Mouse (Mus musculus) left cerebral cortex, postnatal 4 days (tissue): ENCODE results near the gene Vti1a. TPM values are rescaled to one million over a fixed set of nuclear protein-coding genes. Genes with fewer than 3 reads are reported as not detected.

Source experiments
- DNase-seq: peaks from one replicate; pipeline ENCODE4 v3.0.0-alpha.2; 2022
- intact Hi-C: fragments of 180-260 bp; cut with DNase I; formaldehyde crosslinking; loops from one replicate; pipeline ENCODE4 v1.15.1; 2025
- total RNA-seq, 2 experiments: library from RNA; stranded (reverse); gene quantifications; 2 replicates each; pipeline ENCODE4 v1.2.3; 2021

Gene Vti1a
- total RNA-seq, 2 experiments from 2014 or later = 49.6 to 50.2 TPM

GRCm38 (mm10) chr19:55443618-55444017, 127.5 kb downstream of the Vti1a start:
- intact Hi-C loops = no loop called here
- peak; percentile 16 for DNase-seq

- DNase-seq = peak; percentile 62
- intact Hi-C loops = no loop called here
Measured at GRCm38 (mm10) chr19:55449084-55449483, 133.0 kb downstream of the Vti1a start.

- intact Hi-C loops = no loop called here
- no peak for DNase-seq
Measured at GRCm38 (mm10) chr19:55449506-55449905, 133.4 kb downstream of the Vti1a start.

- DNase-seq = no peak
- intact Hi-C loops = no loop called here
Measured at GRCm38 (mm10) chr19:55456325-55457091, 140.4 kb downstream of the Vti1a start.

GRCm38 (mm10) chr19:55461963-55462362, 145.9 kb downstream of the Vti1a start:
- intact Hi-C loops = no loop called here
- no peak for DNase-seq

GRCm38 (mm10) chr19:55463670-55464069, 147.6 kb downstream of the Vti1a start:
- intact Hi-C loops = no loop called here
- DNase-seq = no peak

- intact Hi-C loops = no loop called here
- no peak for DNase-seq
Measured at GRCm38 (mm10) chr19:55469301-55470051, 153.4 kb downstream of the Vti1a start.

- intact Hi-C loops = no loop called here
- no peak for DNase-seq
Measured at GRCm38 (mm10) chr19:55472582-55472981, 156.5 kb downstream of the Vti1a start.

GRCm38 (mm10) chr19:55474225-55474624, 158.1 kb downstream of the Vti1a start:
- DNase-seq = no peak
- intact Hi-C loops = no loop called here

GRCm38 (mm10) chr19:55480526-55480925, 164.4 kb downstream of the Vti1a start:
- intact Hi-C loops = no loop called here
- DNase-seq = no peak

GRCm38 (mm10) chr19:55481308-55481707, 165.2 kb downstream of the Vti1a start:
- intact Hi-C loops = no loop called here
- DNase-seq = no peak

- intact Hi-C loops = no loop called here
- no peak for DNase-seq
Measured at GRCm38 (mm10) chr19:55483526-55483925, 167.4 kb downstream of the Vti1a start.

- intact Hi-C loops = no loop called here
Measured at GRCm38 (mm10) chr19:55484559-55484958, 168.5 kb downstream of the Vti1a start.

GRCm38 (mm10) chr19:55486473-55486872, 170.4 kb downstream of the Vti1a start:
- DNase-seq = no peak
- intact Hi-C loops = no loop called here

More at GRCm38 (mm10) chr19:55484559-55484958, 168.5 kb downstream of the Vti1a start:
- DNase-seq = no peak

GRCm38 (mm10) chr19:55491126-55492076, 175.3 kb downstream of the Vti1a start:
- DNase-seq = no peak
- intact Hi-C loops = no loop called here

- intact Hi-C loops = no loop called here
- DNase-seq = no peak
Measured at GRCm38 (mm10) chr19:55496333-55496732, 180.2 kb downstream of the Vti1a start.

- intact Hi-C loops = no loop called here
Measured at GRCm38 (mm10) chr19:55499179-55499863, 183.2 kb downstream of the Vti1a start.

GRCm38 (mm10) chr19:55501985-55502384, 185.9 kb downstream of the Vti1a start:
- intact Hi-C loops = no loop called here
- DNase-seq = no peak

More at GRCm38 (mm10) chr19:55499179-55499863, 183.2 kb downstream of the Vti1a start:
- no peak for DNase-seq

GRCm38 (mm10) chr19:55503771-55504170, 187.7 kb downstream of the Vti1a start:
- intact Hi-C loops = no loop called here
- no peak for DNase-seq

- intact Hi-C loops = no loop called here
- DNase-seq = peak; percentile 28
Measured at GRCm38 (mm10) chr19:55507748-55508147, 191.7 kb downstream of the Vti1a start.
